Comparison of ENCODE assay signal across 8 mouse cellular contexts in the genomic region with DNA sequence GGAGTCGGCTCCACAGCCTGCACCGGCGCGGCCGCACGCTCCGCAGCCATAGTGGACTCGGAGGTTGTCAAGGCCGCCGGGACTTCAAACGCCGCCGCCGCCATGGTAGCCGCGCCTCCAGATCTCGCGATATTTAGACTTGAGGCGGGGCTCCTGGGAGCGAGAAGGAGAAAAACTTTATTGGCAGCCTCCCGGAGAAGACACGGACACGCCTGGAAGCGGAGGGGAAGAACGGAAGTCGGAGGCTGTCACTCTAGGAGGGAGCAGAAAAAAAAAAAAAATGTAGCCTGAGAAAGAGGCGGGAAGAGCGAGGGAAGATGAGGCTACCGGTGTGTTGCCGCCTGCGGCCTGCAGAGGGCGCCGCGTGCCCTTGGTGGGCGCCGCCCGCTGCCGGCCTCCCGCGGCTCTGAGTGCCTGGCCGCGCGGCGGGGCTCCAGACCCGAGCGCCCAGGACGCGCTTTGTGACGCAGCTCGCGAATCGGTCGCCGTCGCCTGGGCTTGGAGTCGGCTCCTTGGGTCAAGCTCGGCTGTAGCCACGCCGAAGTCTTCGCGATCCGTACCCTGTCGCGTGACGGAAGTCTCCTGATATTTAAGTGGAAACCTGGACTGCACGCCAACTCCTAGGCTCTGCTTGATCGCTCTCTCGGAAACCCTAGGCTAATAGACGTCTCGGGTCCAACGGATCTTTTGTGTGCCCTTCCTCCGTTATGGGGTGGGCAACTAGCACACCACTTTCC. TPM values are rescaled to one million over a fixed set of nuclear protein-coding genes. Genes with fewer than 3 reads are reported as not detected.
DNase-seq lines count a peak whose midpoint lies in the region; ATAC-seq lines count a peak whose summit lies in the region.

A gene (minus strand): TSS at position 251 of the 737 bp plus-strand sequence.

- peaks cover 27% of the 10 kb centered on the region for H3K36me3 ChIP-seq in intestine, embryonic 14.5 days (ENCODE audit: control insufficient read depth, insufficient read depth, low read length)

- no peaks in the 10 kb centered on the region for H3K9me3 ChIP-seq in intestine, embryonic 14.5 days (ENCODE audit: control insufficient read depth, low read length)

- intact Hi-C loops in left cerebral cortex, postnatal 14 days (cut with DNase I) = loop anchor here (2.0 to 5.0 kb wide), 3 partner anchors 17 to 210 kb away; a partner anchor contains a TSS

- peak; percentile 97 for ATAC-seq in intestine, embryonic 14.5 days (replicated peaks; ENCODE audit: low FRiP score, low TSS enrichment, low read depth)

- under 1% methylated on average over 72 of the region's 72 CpGs for WGBS in intestine, embryonic 14.5 days

- H3K4me1 ChIP-seq in intestine, embryonic 14.5 days (replicated peaks; ENCODE audit: control insufficient read depth, insufficient read depth, low read length) = peaks cover 7% of the 10 kb centered on the region; the same call in 1 of the 2 replicates

- DNase-seq in adrenal gland, adult 18-20 months (ENCODE audit: low spot score in 2 of 2) = peak; percentile 90 to 91
- peak; percentile 99 for DNase-seq in embryo, embryonic 11 days
- DNase-seq in gastrocnemius, postnatal 25 days = peak; percentile 96
- DNase-seq in intestine, embryonic 14.5 days (ENCODE audit: low spot score) = peak; percentile 97
- DNase-seq in left cerebral cortex, postnatal 14 days (ENCODE audit: low spot score in 2 of 2) = peak; percentile 93 to 99
- DNase-seq in mesoderm, embryonic 11.5 days (ENCODE audit: low read depth, low spot score) = peak; percentile 98
- DNase-seq in right cerebral cortex, postnatal 36 days (ENCODE audit: low spot score in 2 of 2) = peak; percentile 89 to 92
- peak; percentile 98 for DNase-seq in yolk sac, embryonic 10.5 days (ENCODE audit: low spot score)

- peak within 1 kb of the TSS; percentile 74 for H3K27ac ChIP-seq in intestine, embryonic 14.5 days (ENCODE audit: low read depth)

- peak within 1 kb of the TSS; percentile 71 for H3K4me2 ChIP-seq in intestine, embryonic 14.5 days (ENCODE audit: low read length)

- H3K4me3 ChIP-seq in intestine, embryonic 14.5 days (ENCODE audit: low read depth, low read length) = peak within 1 kb of the TSS; percentile 90

- H3K9ac ChIP-seq in intestine, embryonic 14.5 days (ENCODE audit: low read length) = peak within 1 kb of the TSS; percentile 91

- H3K27me3 ChIP-seq in intestine, embryonic 14.5 days (replicated peaks; ENCODE audit: control insufficient read depth, insufficient read depth, low read length) = no peaks in the 10 kb centered on the region

RNA-seq across cellular contexts. Expression of the gene that starts here (rescaled TPM):
- 10 to 100 TPM; 18.5 to 18.9 TPM for total RNA-seq in adrenal gland, adult 18-20 months (2021)
- total RNA-seq in gastrocnemius, postnatal 25 days (2021) = 1 to 10 TPM; 7.8 to 8.1 TPM
- polyA plus RNA-seq in intestine, embryonic 14.5 days (2014; fragmentation: Nextera tagmentation; extraction: Ambion mirVana) = 38.2 and 43.9 TPM in 2 replicates
- 10 to 100 TPM; 11.1 to 11.4 TPM for total RNA-seq in left cerebral cortex, postnatal 14 days (2021)

Comparison
In these comparisons a context has a peak if more than half of its experiments do, and no peak if none do; other contexts are left out.
1. Peak in every context shown above with its lines: DNase-seq, ATAC-seq, H3K4me3 ChIP-seq and H3K27ac ChIP-seq.